Mouse (Mus musculus) intestine, embryonic 16.5 days (tissue): ENCODE measurements around the gene Snrnp25. TPM values are rescaled to one million over a fixed set of nuclear protein-coding genes. Genes with fewer than 3 reads are reported as not detected.

Experiments
- polyA plus RNA-seq: library from polyadenylated mRNA; unstranded; fragments of >200 nt; fragmentation: Nextera tagmentation; extraction: Ambion mirVana; gene quantifications from 2 replicates; pipeline ENCODE4 v1.2.1, GENCODE M21; 2015

Gene Snrnp25
- polyA plus RNA-seq, 1 experiment from 2014 or later, result 45.6 TPM

Other genes starting within 250 kb of the Snrnp25 start
- gene 4930524B15Rik, start 239.8 kb upstream of the Snrnp25 start, polyA plus RNA-seq, result not detected in 2 replicates
- gene Nsg2, start 205.0 kb upstream of the Snrnp25 start, polyA plus RNA-seq, result 9.3 and 9.9 TPM in 2 replicates
- 0.02 and 0.11 TPM in 2 replicates for gene Il9r, start 5.1 kb upstream of the Snrnp25 start, polyA plus RNA-seq
- 50.3 and 51.5 TPM in 2 replicates for gene Rhbdf1, start 16.9 kb downstream of the Snrnp25 start, polyA plus RNA-seq
- 32.6 and 33.8 TPM in 2 replicates for gene Mpg, start 21.1 kb downstream of the Snrnp25 start, polyA plus RNA-seq
- gene Nprl3, start 62.3 kb downstream of the Snrnp25 start, polyA plus RNA-seq, result 28.3 and 34.6 TPM in 2 replicates
- 11.6 and 16.4 TPM in 2 replicates for gene Hba-x, start 71.0 kb downstream of the Snrnp25 start, polyA plus RNA-seq
- 3,658 and 4,448 TPM in 2 replicates for gene Hba-a1, start 78.1 kb downstream of the Snrnp25 start, polyA plus RNA-seq
- 2.1 and 3.0 TPM in 2 replicates for gene Hbq1b, start 81.5 kb downstream of the Snrnp25 start, polyA plus RNA-seq
- 9,012 and 11,055 TPM in 2 replicates for gene Hba-a2, start 91.1 kb downstream of the Snrnp25 start, polyA plus RNA-seq
- gene Hbq1a, start 94.7 kb downstream of the Snrnp25 start, polyA plus RNA-seq, result 0.54 and 0.55 TPM in 2 replicates
- gene Sh3pxd2b, start 142.4 kb downstream of the Snrnp25 start, polyA plus RNA-seq, result 9.6 and 10.0 TPM in 2 replicates
- gene Ubtd2, start 250.0 kb downstream of the Snrnp25 start, polyA plus RNA-seq, result 21.8 and 22.6 TPM in 2 replicates